Mouse (Mus musculus) myocyte (in vitro differentiated cells): ENCODE data around the gene Ankdd1a. TPM values are rescaled to one million over a fixed set of nuclear protein-coding genes. Genes with fewer than 3 reads are reported as not detected.

ENCODE experiments used
- H3K27me3 ChIP-seq: one replicate; pipeline ENCODE4 v1.6.1; 2011; ENCODE audit not compliant: control insufficient read depth, insufficient read depth, insufficient read length
- H3K36me3 ChIP-seq: one replicate; pipeline ENCODE4 v1.6.1; 2011; ENCODE audit not compliant: control insufficient read depth, insufficient read depth
- H3K4me2 ChIP-seq: one replicate; pipeline ENCODE4 v1.6.1; 2011; ENCODE audit warnings: low read depth, control low read depth
- H3K4me3 ChIP-seq: one replicate; pipeline ENCODE4 v1.5.1; 2011; ENCODE audit warnings: mild to moderate bottlenecking, control low read depth, moderate library complexity
- H3K79me2 ChIP-seq: one replicate; pipeline ENCODE4 v1.6.1; 2011; ENCODE audit not compliant: control insufficient read depth, insufficient read depth
- H3ac ChIP-seq: one replicate; pipeline ENCODE4 v1.6.1; 2011; ENCODE audit not compliant: control insufficient read depth, insufficient read length
- CEBPB ChIP-seq: IDR thresholded peaks from 2 replicates; pipeline ENCODE4 v1.6.1; 2011; ENCODE audit warnings: mild to moderate bottlenecking, moderate library complexity; ENCODE audit not compliant: poor library complexity, insufficient read depth, severe bottlenecking
- E2F4 ChIP-seq: IDR thresholded peaks from one replicate; pipeline ENCODE4 v1.6.1; 2011; ENCODE audit warnings: mild to moderate bottlenecking, control low read depth, moderate library complexity; ENCODE audit not compliant: insufficient read depth
- MAX ChIP-seq: IDR thresholded peaks from one replicate; pipeline ENCODE4 v1.6.1; 2011; ENCODE audit warnings: low read depth, mild to moderate bottlenecking, control low read depth
- MYOD1 ChIP-seq, 3 experiments: IDR thresholded peaks; one replicate each; pipeline ENCODE4 v1.6.1; 2011; ENCODE audit warnings: control low read depth in 2 of 3, low read depth in 2 of 3, mild to moderate bottlenecking in 2 of 3, moderate library complexity in 1 of 3; ENCODE audit not compliant: insufficient read length in 2 of 3, control insufficient read depth in 1 of 3
- MYOG ChIP-seq, 3 experiments: IDR thresholded peaks; one replicate each; pipeline ENCODE4 v1.6.1; 2011; ENCODE audit warnings: control low read depth in 2 of 3, low read depth in 2 of 3, mild to moderate bottlenecking in 2 of 3; ENCODE audit not compliant: insufficient read length in 2 of 3, control insufficient read depth in 1 of 3, insufficient read depth in 1 of 3
- POLR2A ChIP-seq: IDR thresholded peaks from one replicate; pipeline ENCODE4 v1.6.1; 2011; ENCODE audit warnings: low read depth, mild to moderate bottlenecking, control low read depth, moderate library complexity; ENCODE audit not compliant: insufficient read length
- POLR2AphosphoS2 ChIP-seq: IDR thresholded peaks from one replicate; pipeline ENCODE4 v1.6.1; 2011; ENCODE audit warnings: low read depth, control low read depth; ENCODE audit not compliant: insufficient read length
- REST ChIP-seq: IDR thresholded peaks from one replicate; pipeline ENCODE4 v1.6.1; 2011; ENCODE audit warnings: mild to moderate bottlenecking, control low read depth, moderate library complexity; ENCODE audit not compliant: insufficient read depth, insufficient read length
- SRF ChIP-seq: IDR thresholded peaks from one replicate; pipeline ENCODE4 v1.6.1; 2011; ENCODE audit warnings: low read depth; ENCODE audit not compliant: control insufficient read depth, insufficient read length
- TCF12 ChIP-seq: IDR thresholded peaks from one replicate; pipeline ENCODE4 v1.6.1; 2011; ENCODE audit warnings: mild to moderate bottlenecking, control low read depth; ENCODE audit not compliant: poor library complexity, insufficient read depth, severe bottlenecking
- TCF3 ChIP-seq: IDR thresholded peaks from one replicate; pipeline ENCODE4 v1.6.1; 2011; ENCODE audit warnings: low read depth, control low read depth; ENCODE audit not compliant: insufficient read length
- USF1 ChIP-seq: IDR thresholded peaks from one replicate; pipeline ENCODE4 v1.6.1; 2011; ENCODE audit warnings: low read depth, mild to moderate bottlenecking, control low read depth, moderate library complexity
- polyA plus RNA-seq: library from polyadenylated mRNA; unstranded; fragments of >200 nt; fragmentation: generic; extraction: Trizol; gene quantifications from one replicate; pipeline ENCODE4 v1.2.1, GENCODE M21; 2012; ENCODE audit warnings: missing spikeins

Gene Ankdd1a
- polyA plus RNA-seq, 1 experiment, result 0.02 TPM

DNA sequence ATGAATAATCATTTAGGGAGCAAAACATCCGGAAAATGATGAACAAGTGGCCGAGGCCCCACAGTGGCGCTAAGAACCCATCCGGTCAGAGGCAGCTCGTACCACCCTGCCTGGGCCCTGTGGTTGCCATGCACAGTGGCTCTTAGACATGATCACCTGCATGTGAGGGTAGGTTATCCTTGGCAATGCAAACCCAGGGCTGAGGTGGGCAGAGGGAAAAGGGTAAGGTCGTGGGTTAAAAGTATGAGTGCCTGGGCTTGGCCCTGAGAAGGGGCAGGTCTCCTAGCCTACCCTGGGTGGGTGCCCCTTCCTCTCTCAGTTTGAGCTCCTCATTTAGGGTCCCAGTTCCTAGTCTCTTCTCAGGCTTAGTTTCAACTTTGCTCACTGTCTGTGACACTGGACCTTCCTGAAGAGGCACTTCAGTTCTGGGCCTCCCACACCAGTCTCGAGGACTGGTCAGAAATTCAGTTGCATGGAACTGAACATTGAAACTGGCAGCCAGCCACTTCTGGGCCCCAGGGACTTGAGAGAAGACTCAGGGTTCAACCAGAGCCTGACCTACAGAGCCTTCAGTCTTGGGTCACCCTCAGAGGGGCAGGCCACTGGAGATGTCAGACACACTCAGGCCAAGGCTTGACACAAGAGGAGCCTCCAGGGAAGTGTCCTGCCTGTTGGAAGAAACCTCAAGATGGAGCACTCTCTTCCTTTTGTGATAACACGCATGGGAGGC lies 18.1 kb upstream of the Ankdd1a start:
- no peaks in the 10 kb centered on the region for H3K27me3 ChIP-seq
- no peaks in the 10 kb centered on the region for H3K36me3 ChIP-seq
- H3K79me2 ChIP-seq, result no peaks in the 10 kb centered on the region
- H3ac ChIP-seq, result no peak overlapping the region
- no peak overlapping the region for H3K4me2 ChIP-seq
- no peak for TF ChIP-seq USF1
- TF ChIP-seq REST, result no peak
- H3K4me3 ChIP-seq, result no peak overlapping the region

GRCm38 (mm10) chr9:65536491-65536890 lies 16.5 kb upstream of the Ankdd1a start:
- H3K79me2 ChIP-seq, result no peaks in the 10 kb centered on the region
- H3ac ChIP-seq, result no peak overlapping the region
- no peak for TF ChIP-seq POLR2A
- TF ChIP-seq POLR2AphosphoS2, result no peak
- no peak for TF ChIP-seq E2F4
- no peak for TF ChIP-seq CEBPB
- TF ChIP-seq MYOD1 (IDR thresholded peaks at IDR 0.05; ENCODE audit: control insufficient read depth in 1 of 3, insufficient read length in 2 of 3, low read depth in 2 of 3), result peak in 1 of 3 experiments; percentile 20
- TF ChIP-seq TCF3, result no peak
- TF ChIP-seq USF1, result no peak
- no peak for TF ChIP-seq TCF12
- TF ChIP-seq SRF, result no peak
- no peak for TF ChIP-seq MAX
- no peak for TF ChIP-seq REST
- peak in 1 of 3 experiments; percentile 6 for TF ChIP-seq MYOG (IDR thresholded peaks at IDR 0.05; ENCODE audit: control insufficient read depth in 1 of 3, insufficient read depth in 1 of 3, insufficient read length in 2 of 3, low read depth in 2 of 3)
- no peaks in the 10 kb centered on the region for H3K36me3 ChIP-seq
- H3K27me3 ChIP-seq, result no peaks in the 10 kb centered on the region
- H3K4me2 ChIP-seq, result no peak overlapping the region
- no peak overlapping the region for H3K4me3 ChIP-seq

DNA sequence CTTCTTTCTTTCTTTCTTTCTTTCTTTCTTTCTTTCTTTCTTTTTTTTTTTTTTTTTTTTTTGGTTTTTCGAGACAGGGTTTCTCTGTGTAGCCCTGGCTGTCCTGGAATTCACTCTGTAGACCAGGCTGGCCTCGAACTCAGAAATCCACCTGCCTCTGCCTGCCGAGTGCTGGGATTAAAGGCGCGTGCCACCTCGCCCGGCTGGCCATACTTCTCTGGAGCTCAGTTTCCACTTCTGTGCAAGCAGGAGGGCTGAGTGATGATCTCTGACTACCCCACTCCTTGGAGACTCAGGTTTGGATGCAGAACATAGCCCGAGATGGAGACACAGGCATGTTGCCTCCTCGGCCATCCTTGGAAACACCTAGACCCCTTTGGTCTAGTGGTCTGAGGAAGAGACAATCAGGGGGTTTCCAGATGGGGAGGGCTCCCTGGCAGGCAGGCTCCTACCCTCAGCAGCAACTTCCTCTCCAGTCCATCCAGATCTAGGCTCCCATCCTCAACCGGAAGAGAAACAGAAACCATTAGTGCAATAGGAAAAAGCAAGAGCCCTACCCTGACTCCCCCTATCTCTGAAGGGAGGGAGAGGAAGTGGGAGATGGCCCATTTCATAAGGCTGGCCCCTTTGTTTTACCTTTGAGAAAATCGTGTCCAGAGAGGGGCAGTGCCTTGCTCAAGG lies 15.9 kb upstream of the Ankdd1a start:
- no peaks in the 10 kb centered on the region for H3K27me3 ChIP-seq
- no peak overlapping the region for H3K4me2 ChIP-seq
- H3K36me3 ChIP-seq, result no peaks in the 10 kb centered on the region
- no peaks in the 10 kb centered on the region for H3K79me2 ChIP-seq
- no peak overlapping the region for H3ac ChIP-seq
- no peak for TF ChIP-seq CEBPB
- TF ChIP-seq MYOG (IDR thresholded peaks at IDR 0.05; ENCODE audit: control insufficient read depth in 1 of 3, insufficient read depth in 1 of 3, insufficient read length in 2 of 3, low read depth in 2 of 3), result no peak
- TF ChIP-seq USF1, result no peak
- no peak for TF ChIP-seq SRF
- no peak for TF ChIP-seq TCF3
- no peak for TF ChIP-seq MYOD1 (IDR thresholded peaks at IDR 0.05; ENCODE audit: control insufficient read depth in 1 of 3, insufficient read length in 2 of 3, low read depth in 2 of 3)
- no peak for TF ChIP-seq TCF12
- TF ChIP-seq POLR2A, result no peak
- no peak for TF ChIP-seq E2F4
- TF ChIP-seq MAX, result no peak
- no peak overlapping the region for H3K4me3 ChIP-seq

- Histone ChIP-seq H3K36me3 (no peaks in the 10 kb centered on the region), H3K4me3 (no peak overlapping the region), H3ac (no peak overlapping the region), H3K79me2 (no peaks in the 10 kb centered on the region), H3K4me2 (no peak overlapping the region), H3K27me3 (no peaks in the 10 kb centered on the region)
- no peak for TF ChIP-seq POLR2AphosphoS2
- TF ChIP-seq MAX, result no peak
- TF ChIP-seq SRF, result no peak
- no peak for TF ChIP-seq REST
- no peak for TF ChIP-seq TCF12
- no peak for TF ChIP-seq CEBPB
- no peak for TF ChIP-seq MYOD1 (IDR thresholded peaks at IDR 0.05; ENCODE audit: control insufficient read depth in 1 of 3, insufficient read length in 2 of 3, low read depth in 2 of 3)
- TF ChIP-seq TCF3, result no peak
- TF ChIP-seq POLR2A, result no peak
- TF ChIP-seq E2F4, result no peak
- TF ChIP-seq MYOG (IDR thresholded peaks at IDR 0.05; ENCODE audit: control insufficient read depth in 1 of 3, insufficient read depth in 1 of 3, insufficient read length in 2 of 3, low read depth in 2 of 3), result no peak
- TF ChIP-seq USF1, result no peak
Observed at GRCm38 (mm10) chr9:65535191-65535722, 15.3 kb upstream of the Ankdd1a start.
